Mouse (Mus musculus): ENCODE measurements around the gene Gm38394. TPM values are rescaled to one million over a fixed set of nuclear protein-coding genes. Genes with fewer than 3 reads are reported as not detected.

The Gm38394 gene
- polyA plus RNA-seq, 1 experiment: not detected

GRCm38 (mm10) chr1:133692195-133692594 is 31.1 kb upstream of the Gm38394 start:
- no peak overlapping the region for H3K4me3 ChIP-seq (ENCODE audit: insufficient read depth, low read depth, low read length)
- WGBS: 68% methylated on average over 4 of the region's 4 CpGs
- TF ChIP-seq POLR2A (IDR thresholded peaks at IDR 0.05; ENCODE audit: insufficient read depth, low read depth, low read length) (no peak), CTCF (IDR thresholded peaks at IDR 0.05; ENCODE audit: insufficient read depth, low read depth, low read length) (no peak)
- H3K4me1 ChIP-seq (ENCODE audit: control insufficient read depth, insufficient read depth, low read length): peaks cover 12% of the 10 kb centered on the region
- no peak overlapping the region for H3K27ac ChIP-seq (ENCODE audit: insufficient read depth, low read depth, low read length)

- no peak overlapping the region for H3K27ac ChIP-seq (ENCODE audit: insufficient read depth, low read depth, low read length)
- WGBS: 91% methylated on average over 6 of the region's 6 CpGs
- TF ChIP-seq CTCF (IDR thresholded peaks at IDR 0.05; ENCODE audit: insufficient read depth, low read depth, low read length): no peak
- TF ChIP-seq POLR2A (IDR thresholded peaks at IDR 0.05; ENCODE audit: insufficient read depth, low read depth, low read length): no peak
- H3K4me1 ChIP-seq (ENCODE audit: control insufficient read depth, insufficient read depth, low read length): peaks cover 6% of the 10 kb centered on the region
- H3K4me3 ChIP-seq (ENCODE audit: insufficient read depth, low read depth, low read length): no peak overlapping the region
These were observed 29.9 kb upstream of the Gm38394 start for GRCm38 (mm10) chr1:133691046-133691445.

- peaks cover 5% of the 10 kb centered on the region for H3K4me1 ChIP-seq (ENCODE audit: control insufficient read depth, insufficient read depth, low read length)
- H3K27ac ChIP-seq (ENCODE audit: insufficient read depth, low read depth, low read length): no peak within 1 kb of the TSS
- TF ChIP-seq CTCF (IDR thresholded peaks at IDR 0.05; ENCODE audit: insufficient read depth, low read depth, low read length) (no peak), POLR2A (IDR thresholded peaks at IDR 0.05; ENCODE audit: insufficient read depth, low read depth, low read length) (no peak)
- WGBS: 74% methylated on average over 6 of the region's 6 CpGs
- no peak within 1 kb of the TSS for H3K4me3 ChIP-seq (ENCODE audit: insufficient read depth, low read depth, low read length)
These were observed 28.8 kb upstream of the Gm38394 start, which contains the start of gene Lax1 for GRCm38 (mm10) chr1:133689897-133690296. Lax1 (minus strand) TSS chr1:133690108.

- Histone ChIP-seq H3K27ac (ENCODE audit: insufficient read depth, low read depth, low read length) (no peak overlapping the region), H3K4me1 (ENCODE audit: control insufficient read depth, insufficient read depth, low read length) (peaks cover 4% of the 10 kb centered on the region), H3K4me3 (ENCODE audit: insufficient read depth, low read depth, low read length) (no peak overlapping the region)
- WGBS: 87% methylated on average over 7 of the region's 7 CpGs
- TF ChIP-seq CTCF (IDR thresholded peaks at IDR 0.05; ENCODE audit: insufficient read depth, low read depth, low read length): no peak
These were observed 27.2 kb upstream of the Gm38394 start for GRCm38 (mm10) chr1:133688301-133688700.

- WGBS: 60% methylated on average over 10 of the region's 10 CpGs
- H3K27ac ChIP-seq (ENCODE audit: insufficient read depth, low read depth, low read length): no peak overlapping the region
- H3K4me1 ChIP-seq (ENCODE audit: control insufficient read depth, insufficient read depth, low read length): peaks cover 4% of the 10 kb centered on the region
- no peak overlapping the region for H3K4me3 ChIP-seq (ENCODE audit: insufficient read depth, low read depth, low read length)
- TF ChIP-seq CTCF (IDR thresholded peaks at IDR 0.05; ENCODE audit: insufficient read depth, low read depth, low read length) (no peak), POLR2A (IDR thresholded peaks at IDR 0.05; ENCODE audit: insufficient read depth, low read depth, low read length) (no peak)
These were observed 24.8 kb upstream of the Gm38394 start for GRCm38 (mm10) chr1:133685749-133686519.

- 61% methylated on average over 3 of the region's 3 CpGs for WGBS
- TF ChIP-seq CTCF (IDR thresholded peaks at IDR 0.05; ENCODE audit: insufficient read depth, low read depth, low read length): no peak
- TF ChIP-seq POLR2A (IDR thresholded peaks at IDR 0.05; ENCODE audit: insufficient read depth, low read depth, low read length): no peak
- Histone ChIP-seq H3K4me3 (ENCODE audit: insufficient read depth, low read depth, low read length) (no peak overlapping the region), H3K4me1 (ENCODE audit: control insufficient read depth, insufficient read depth, low read length) (no peaks in the 10 kb centered on the region), H3K27ac (ENCODE audit: insufficient read depth, low read depth, low read length) (no peak overlapping the region)
These were observed 10.7 kb upstream of the Gm38394 start for GRCm38 (mm10) chr1:133671801-133672200.

GRCm38 (mm10) chr1:133671266-133671665 is 10.1 kb upstream of the Gm38394 start:
- TF ChIP-seq CTCF (IDR thresholded peaks at IDR 0.05; ENCODE audit: insufficient read depth, low read depth, low read length) (no peak), POLR2A (IDR thresholded peaks at IDR 0.05; ENCODE audit: insufficient read depth, low read depth, low read length) (no peak)
- 93% methylated on average over 3 of the region's 3 CpGs for WGBS
- Histone ChIP-seq H3K4me1 (ENCODE audit: control insufficient read depth, insufficient read depth, low read length) (no peaks in the 10 kb centered on the region), H3K27ac (ENCODE audit: insufficient read depth, low read depth, low read length) (no peak overlapping the region), H3K4me3 (ENCODE audit: insufficient read depth, low read depth, low read length) (no peak overlapping the region)

- no peaks in the 10 kb centered on the region for H3K4me1 ChIP-seq (ENCODE audit: control insufficient read depth, insufficient read depth, low read length)
- TF ChIP-seq CTCF (IDR thresholded peaks at IDR 0.05; ENCODE audit: insufficient read depth, low read depth, low read length): no peak
- no peak for TF ChIP-seq POLR2A (IDR thresholded peaks at IDR 0.05; ENCODE audit: insufficient read depth, low read depth, low read length)
- no peak overlapping the region for H3K4me3 ChIP-seq (ENCODE audit: insufficient read depth, low read depth, low read length)
- H3K27ac ChIP-seq (ENCODE audit: insufficient read depth, low read depth, low read length): no peak overlapping the region
- 86% methylated on average over 6 of the region's 6 CpGs for WGBS
These were observed 9.7 kb upstream of the Gm38394 start for GRCm38 (mm10) chr1:133670776-133671175.

- TF ChIP-seq CTCF (IDR thresholded peaks at IDR 0.05; ENCODE audit: insufficient read depth, low read depth, low read length) (no peak), POLR2A (IDR thresholded peaks at IDR 0.05; ENCODE audit: insufficient read depth, low read depth, low read length) (no peak)
These were observed 9.1 kb upstream of the Gm38394 start for GRCm38 (mm10) chr1:133670190-133670589.

More at GRCm38 (mm10) chr1:133670190-133670589, 9.1 kb upstream of the Gm38394 start:
- WGBS: 89% methylated on average over 12 of the region's 12 CpGs
- H3K27ac ChIP-seq (ENCODE audit: insufficient read depth, low read depth, low read length): no peak overlapping the region
- H3K4me3 ChIP-seq (ENCODE audit: insufficient read depth, low read depth, low read length): no peak overlapping the region
- H3K4me1 ChIP-seq (ENCODE audit: control insufficient read depth, insufficient read depth, low read length): no peaks in the 10 kb centered on the region
